Comparison of ENCODE assay signal across 16 mouse cellular contexts in genomic region chr3:39592349-39593117, GRCm38 (mm10).
DNase-seq lines count a peak whose midpoint lies in the region; ATAC-seq and TF ChIP-seq lines count a peak whose summit lies in the region.
"Had no signal": no experiment of that assay in that cellular context is flagged by ENCODE, and none has a peak within 500 bp of the region (broad histone marks: within the 10 kb centered on the region; RNA-seq: fewer than 3 reads in every experiment).

No protein-coding gene starts in this region.

- H3K36me3 ChIP-seq in lung, embryonic 14.5 days (ENCODE audit: insufficient read depth), result no peaks in the 10 kb centered on the region
- H3K36me3 ChIP-seq: limb, embryonic 15.5 days; liver, embryonic 15.5 days; midbrain, embryonic 12.5 days; neural tube, embryonic 15.5 days had no signal

- peak; percentile 92 for ATAC-seq in frontal cortex, adult (ENCODE audit: low TSS enrichment)
- ATAC-seq in lung, embryonic 14.5 days (ENCODE audit: insufficient read depth), result no peak
- ATAC-seq: lung, postnatal 0 days had no signal

- no peaks in the 10 kb centered on the region for H3K4me1 ChIP-seq in lung, embryonic 14.5 days (ENCODE audit: insufficient read depth)
- H3K4me1 ChIP-seq: liver, embryonic 15.5 days; midbrain, embryonic 12.5 days; neural tube, embryonic 15.5 days had no signal

- H3K9ac ChIP-seq in lung, embryonic 14.5 days, result no peak overlapping the region
- H3K9ac ChIP-seq: limb, embryonic 15.5 days; liver, embryonic 15.5 days; midbrain, embryonic 12.5 days; neural tube, embryonic 15.5 days had no signal

- H3K27ac ChIP-seq in lung, embryonic 14.5 days (ENCODE audit: low read depth), result no peak overlapping the region
- H3K27ac ChIP-seq: layer of hippocampus, adult 2 months; limb, embryonic 15.5 days; liver, embryonic 15.5 days; midbrain, embryonic 12.5 days; neural tube, embryonic 15.5 days had no signal

- no peak for DNase-seq in frontal cortex, postnatal 10 days (ENCODE audit: low spot score in 2 of 2)
- DNase-seq in lung, embryonic 14.5 days, result peak; percentile 16
- DNase-seq in lung, postnatal 14 days, result no peak
- DNase-seq in brain, embryonic 14.5 days (ENCODE audit: low read depth), result peak; percentile 85
- DNase-seq in left cerebral cortex, postnatal 14 days (ENCODE audit: low spot score in 2 of 2), result peak; percentile 14 to 68
- DNase-seq in ovary, adult 18-20 months (ENCODE audit: low spot score), result no peak
- DNase-seq: kidney, adult 2 months; kidney, postnatal 10 days; thymus, postnatal 14 days had no signal

- no peak overlapping the region for H3K4me2 ChIP-seq in lung, embryonic 14.5 days
- H3K4me2 ChIP-seq: limb, embryonic 15.5 days; liver, embryonic 15.5 days; midbrain, embryonic 12.5 days; neural tube, embryonic 15.5 days had no signal

- TF ChIP-seq CTCF in lung, embryonic 14.5 days (IDR thresholded peaks at IDR 0.05; ENCODE audit: low read depth), result no peak
- TF ChIP-seq CTCF in brain, embryonic 14.5 days (IDR thresholded peaks at IDR 0.05; ENCODE audit: borderline replicate concordance, extremely low read depth, insufficient read depth, insufficient read length), result no peak

- no peaks in the 10 kb centered on the region for H3K27me3 ChIP-seq in lung, embryonic 14.5 days (ENCODE audit: insufficient read depth, low read length)
- H3K27me3 ChIP-seq: limb, embryonic 15.5 days; liver, embryonic 15.5 days; midbrain, embryonic 12.5 days; neural tube, embryonic 15.5 days had no signal

- no peak for TF ChIP-seq POLR2A in brain, embryonic 14.5 days (IDR thresholded peaks at IDR 0.05; ENCODE audit: borderline replicate concordance, extremely low read depth, insufficient read depth, insufficient read length, poor library complexity, severe bottlenecking)

- no peak overlapping the region for H3K4me3 ChIP-seq in lung, embryonic 14.5 days (ENCODE audit: low read depth, low read length)
- H3K4me3 ChIP-seq: layer of hippocampus, adult 2 months; limb, embryonic 15.5 days; liver, embryonic 15.5 days; midbrain, embryonic 12.5 days; neural tube, embryonic 15.5 days had no signal

- H3K9me3 ChIP-seq in lung, embryonic 14.5 days (ENCODE audit: low read depth, low read length), result no peaks in the 10 kb centered on the region
- H3K9me3 ChIP-seq: limb, embryonic 15.5 days; liver, embryonic 15.5 days; midbrain, embryonic 12.5 days; neural tube, embryonic 15.5 days had no signal

- intact Hi-C loops in left cerebral cortex, postnatal 14 days (cut with DNase I), result no loop called here

- WGBS in lung, embryonic 14.5 days, result 67% methylated on average over 4 of the region's 4 CpGs

Comparison
In these comparisons a context has a peak if more than half of its experiments do, and no peak if none do; other contexts are left out.
1. DNase-seq: peak in lung, embryonic 14.5 days (single experiment), brain, embryonic 14.5 days (single experiment) and left cerebral cortex, postnatal 14 days (2 of 2); none in frontal cortex, postnatal 10 days (0 of 2), lung, postnatal 14 days (single experiment) and ovary, adult 18-20 months (single experiment).